Mouse (Mus musculus): ENCODE results near the gene Fam131c.

- no peak for TF ChIP-seq CTCF (IDR thresholded peaks at IDR 0.05)
- TF ChIP-seq POLR2A (IDR thresholded peaks at IDR 0.05; ENCODE audit: insufficient read depth, low read depth, low read length), result no peak
- no peak for TF ChIP-seq EP300 (IDR thresholded peaks at IDR 0.05; ENCODE audit: insufficient read depth, low read depth, low read length)
These were observed 40.6 kb downstream of the Fam131c start for GRCm38 (mm10) chr4:141408577-141408976.
